Mouse (Mus musculus) midbrain, embryonic 15.5 days (tissue): Measurements from ENCODE around the gene Zfp26. TPM values are rescaled to one million over a fixed set of nuclear protein-coding genes. Genes with fewer than 3 reads are reported as not detected.

Experiments
- ATAC-seq: fragments of 200-750 bp; cut with Nextera tagmentation; replicated peaks from 2 replicates; pipeline ENCODE4 v1.8.0; 2017; ENCODE audit warnings: moderate TSS enrichment
- H3K27ac ChIP-seq: fragments of 300-500 bp; sonication (generic); 2 replicates; pipeline ENCODE4 v1.5.1; 2015; ENCODE audit warnings: mild to moderate bottlenecking, inconsistent platforms
- H3K27me3 ChIP-seq: fragments of 300-500 bp; sonication (generic); replicated peaks from 2 replicates; pipeline ENCODE4 v1.6.1; 2015; ENCODE audit warnings: inconsistent platforms
- H3K36me3 ChIP-seq: fragments of 300-500 bp; sonication (generic); replicated peaks from 2 replicates; pipeline ENCODE4 v1.6.1; 2015; ENCODE audit warnings: inconsistent platforms
- H3K4me1 ChIP-seq: fragments of 300-500 bp; sonication (generic); 2 replicates; pipeline ENCODE4 v1.6.1; 2015; ENCODE audit warnings: inconsistent platforms
- H3K4me2 ChIP-seq: fragments of 300-500 bp; sonication (generic); 2 replicates; pipeline ENCODE4 v1.6.1; 2015; ENCODE audit warnings: inconsistent platforms, mild to moderate bottlenecking, moderate library complexity
- H3K4me3 ChIP-seq: fragments of 300-500 bp; sonication (generic); 2 replicates; pipeline ENCODE4 v1.5.1; 2015; ENCODE audit warnings: mild to moderate bottlenecking, inconsistent platforms
- H3K9ac ChIP-seq: fragments of 300-500 bp; sonication (generic); 2 replicates; pipeline ENCODE4 v1.6.1; 2015; ENCODE audit warnings: mild to moderate bottlenecking, inconsistent platforms
- H3K9me3 ChIP-seq: fragments of 300-500 bp; sonication (generic); 2 replicates; pipeline ENCODE4 v1.6.1; 2016; ENCODE audit warnings: inconsistent platforms
- WGBS: fragments of 180-500 bp; shearing (Covaris S2); methylation state at CpG from one replicate; pipeline ENCODE4 v1.1.7; 2015; ENCODE audit warnings: mixed read lengths; 5-methylcytosine and 5-hydroxymethylcytosine counted together
- polyA plus RNA-seq: library from polyadenylated mRNA; unstranded; fragments of >200 nt; fragmentation: Nextera tagmentation; extraction: Ambion mirVana; gene quantifications from 2 replicates; pipeline ENCODE4 v1.2.1, GENCODE M21; 2015

The Zfp26 gene
- polyA plus RNA-seq, 1 experiment from 2014 or later = 15.8 TPM

DNA sequence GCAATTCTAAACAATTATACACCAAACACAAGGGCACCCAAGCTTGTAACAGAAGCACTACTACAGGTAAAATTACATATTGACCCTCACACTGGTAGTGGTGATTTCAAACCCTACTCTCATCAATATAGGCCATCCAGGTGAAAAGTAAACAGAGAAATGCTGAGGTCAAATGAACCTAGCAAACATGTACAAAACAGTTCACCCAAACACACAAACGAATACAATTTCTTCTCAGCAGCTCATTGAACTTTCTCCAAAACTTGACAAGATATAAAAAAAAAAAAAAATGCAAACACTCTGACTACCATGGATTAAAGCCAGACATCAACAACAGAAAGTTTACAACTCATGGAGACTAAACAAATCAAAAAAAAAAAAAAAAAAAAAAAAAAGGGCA lies 8.5 kb downstream of the Zfp26 start:
- Histone ChIP-seq H3K4me3 (no peak overlapping the region), H3K27me3 (no peaks in the 10 kb centered on the region), H3K27ac (no peak overlapping the region), H3K4me1 (no peaks in the 10 kb centered on the region), H3K9ac (no peak overlapping the region), H3K4me2 (no peak overlapping the region), H3K9me3 (no peaks in the 10 kb centered on the region), H3K36me3 (peaks cover 14% of the 10 kb centered on the region; the same call in 1 of the 2 replicates)
- 100% methylated on average over 1 of the region's 1 CpGs for WGBS
- ATAC-seq = no peak

DNA sequence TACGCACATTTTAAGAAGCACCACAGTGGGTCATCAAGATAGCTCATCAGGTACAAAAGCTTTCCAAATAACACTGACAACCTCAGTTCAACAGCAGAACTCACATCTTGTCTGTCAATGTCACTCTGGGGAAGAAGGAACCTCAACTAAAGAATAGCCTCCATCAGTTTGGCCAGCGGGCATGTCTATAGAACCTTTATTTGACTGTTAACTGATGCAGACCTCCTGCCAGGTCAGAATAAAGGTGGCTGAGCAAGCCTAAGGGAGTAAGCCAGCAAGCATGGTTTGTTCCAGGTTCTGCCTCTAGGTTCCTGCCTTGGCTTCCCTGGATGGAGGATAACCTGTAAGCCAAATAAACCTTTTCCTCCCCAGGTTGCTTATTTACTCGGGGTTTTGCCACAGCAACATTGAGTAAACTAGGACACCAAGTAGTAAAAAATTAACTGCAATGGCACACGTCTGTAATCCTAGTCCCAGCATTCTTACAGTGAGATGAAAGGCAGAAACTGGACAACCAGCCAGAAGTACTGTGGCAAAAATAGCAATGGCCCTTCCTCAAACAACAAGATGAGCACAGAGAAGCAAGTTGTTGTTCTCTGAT lies 16.7 kb downstream of the Zfp26 start:
- H3K4me3 ChIP-seq = no peak overlapping the region
- WGBS = 90% methylated on average over 4 of the region's 4 CpGs
- no peaks in the 10 kb centered on the region for H3K27me3 ChIP-seq
- no peak overlapping the region for H3K4me2 ChIP-seq
- no peak overlapping the region for H3K9ac ChIP-seq
- no peaks in the 10 kb centered on the region for H3K9me3 ChIP-seq
- H3K27ac ChIP-seq = no peak overlapping the region
- H3K4me1 ChIP-seq = no peaks in the 10 kb centered on the region
- H3K36me3 ChIP-seq = peaks cover 58% of the 10 kb centered on the region
- no peak for ATAC-seq

DNA sequence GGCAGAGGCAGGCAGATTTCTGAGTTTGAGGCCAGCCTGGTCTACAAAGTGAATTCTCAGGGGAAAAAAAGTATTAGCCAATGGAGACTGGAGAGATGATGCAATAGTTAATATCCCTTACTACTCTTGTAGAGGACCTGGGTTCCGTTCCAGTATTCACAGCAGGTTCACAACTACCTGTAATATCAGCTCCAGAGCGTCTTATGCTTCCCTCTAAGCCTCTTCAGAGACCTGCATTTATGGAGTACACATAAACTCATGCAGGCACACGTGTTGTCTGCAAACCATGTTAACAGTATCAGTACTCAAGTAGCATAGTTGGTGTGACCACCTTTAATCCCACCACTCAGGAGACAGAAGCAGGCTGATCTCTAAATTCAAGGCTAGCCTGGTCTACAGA lies 30.0 kb downstream of the Zfp26 start:
- no peak for ATAC-seq
- no peak overlapping the region for H3K27ac ChIP-seq
- no peak overlapping the region for H3K4me3 ChIP-seq
- H3K9ac ChIP-seq = no peak overlapping the region
- H3K4me2 ChIP-seq = no peak overlapping the region
- no peaks in the 10 kb centered on the region for H3K9me3 ChIP-seq
- H3K36me3 ChIP-seq = 0 out of 2 replicates have a peak, but pooled peaks cover 4% of the 10 kb centered on the region
- H3K4me1 ChIP-seq = no peaks in the 10 kb centered on the region
- no peaks in the 10 kb centered on the region for H3K27me3 ChIP-seq
- WGBS = 93% methylated on average over 3 of the region's 3 CpGs

DNA sequence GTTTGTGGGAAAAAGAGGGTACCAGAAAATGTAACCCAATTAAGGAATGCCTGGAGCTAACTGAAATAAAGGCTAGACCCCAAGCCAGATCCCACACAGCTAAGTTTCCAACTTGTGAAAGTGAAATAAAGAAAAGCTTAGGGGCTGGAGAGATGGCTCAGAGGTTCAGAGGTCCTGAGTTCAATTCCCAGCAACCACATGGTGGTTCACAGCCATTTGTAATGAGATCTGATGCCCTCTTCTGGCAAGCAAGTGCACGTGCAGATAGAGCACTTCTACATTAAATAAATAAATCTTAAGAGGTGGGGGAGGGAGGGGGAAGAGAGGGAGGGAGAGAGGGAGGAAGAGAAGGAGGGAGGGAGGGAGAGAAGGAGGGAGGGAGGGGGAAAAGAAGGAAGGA lies 48.5 kb downstream of the Zfp26 start:
- H3K27me3 ChIP-seq = no peaks in the 10 kb centered on the region
- ATAC-seq = no peak
- no peak overlapping the region for H3K4me3 ChIP-seq
- H3K27ac ChIP-seq = no peak overlapping the region
- no peak overlapping the region for H3K9ac ChIP-seq
- WGBS = 30% methylated on average over 1 of the region's 1 CpGs
- H3K4me2 ChIP-seq = no peak overlapping the region
- H3K9me3 ChIP-seq = no peaks in the 10 kb centered on the region
- H3K4me1 ChIP-seq = no peaks in the 10 kb centered on the region
- no peaks in the 10 kb centered on the region for H3K36me3 ChIP-seq

DNA sequence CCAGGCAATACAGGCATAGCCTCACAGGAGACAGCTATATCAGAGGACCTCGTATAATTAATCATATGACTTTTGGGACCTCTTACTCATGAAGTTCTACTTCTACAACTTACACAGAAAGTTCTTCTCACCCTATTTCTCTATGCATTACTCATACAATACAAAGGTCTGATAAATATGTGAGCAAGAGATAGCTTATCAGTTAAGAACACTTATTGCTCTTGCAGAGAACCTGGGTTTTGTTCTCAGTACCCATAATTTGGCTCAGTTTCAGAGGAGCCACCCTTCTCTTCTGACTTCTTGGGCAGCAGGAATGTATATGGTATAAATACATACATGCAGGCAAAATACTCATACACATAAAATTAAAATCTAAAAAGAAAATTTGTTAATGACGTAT lies 50.6 kb downstream of the Zfp26 start:
- no peaks in the 10 kb centered on the region for H3K36me3 ChIP-seq
- no peaks in the 10 kb centered on the region for H3K27me3 ChIP-seq
- H3K27ac ChIP-seq = no peak overlapping the region
- no peaks in the 10 kb centered on the region for H3K4me1 ChIP-seq
- no peak for ATAC-seq
- WGBS = 84% methylated on average over 2 of the region's 2 CpGs
- H3K9me3 ChIP-seq = no peaks in the 10 kb centered on the region
- no peak overlapping the region for H3K4me3 ChIP-seq
- H3K9ac ChIP-seq = no peak overlapping the region
- H3K4me2 ChIP-seq = no peak overlapping the region

DNA sequence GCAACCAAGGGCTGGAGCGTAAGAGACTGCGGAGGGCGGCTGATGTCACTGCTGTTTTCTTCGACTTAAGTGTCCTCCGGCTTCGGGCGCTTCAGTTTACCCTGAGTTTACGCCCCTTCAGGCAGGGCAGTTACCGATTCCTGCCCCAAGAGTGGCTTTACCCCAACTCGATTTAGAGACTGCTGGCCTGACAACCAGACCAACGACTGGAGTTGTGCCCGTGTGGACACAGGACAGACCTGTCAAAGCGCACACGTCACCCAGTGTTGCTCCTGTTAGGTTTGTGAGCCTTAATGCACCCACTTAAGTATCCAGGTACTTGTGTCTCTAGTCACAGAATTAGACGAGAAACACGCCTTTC lies 74.6 kb downstream of the Zfp26 start:
- Histone ChIP-seq H3K4me3 (peak overlapping the region; percentile 75), H3K27ac (peak overlapping the region; percentile 85), H3K36me3 (no peaks in the 10 kb centered on the region), H3K27me3 (no peaks in the 10 kb centered on the region), H3K4me2 (peak overlapping the region; percentile 85), H3K9ac (peak overlapping the region; percentile 86), H3K4me1 (peaks cover 14% of the 10 kb centered on the region), H3K9me3 (no peaks in the 10 kb centered on the region; the same call in 1 of the 2 replicates)
- 20% methylated on average over 16 of the region's 16 CpGs for WGBS
- ATAC-seq = peak; percentile 81; the same call in 1 of the 2 replicates

DNA sequence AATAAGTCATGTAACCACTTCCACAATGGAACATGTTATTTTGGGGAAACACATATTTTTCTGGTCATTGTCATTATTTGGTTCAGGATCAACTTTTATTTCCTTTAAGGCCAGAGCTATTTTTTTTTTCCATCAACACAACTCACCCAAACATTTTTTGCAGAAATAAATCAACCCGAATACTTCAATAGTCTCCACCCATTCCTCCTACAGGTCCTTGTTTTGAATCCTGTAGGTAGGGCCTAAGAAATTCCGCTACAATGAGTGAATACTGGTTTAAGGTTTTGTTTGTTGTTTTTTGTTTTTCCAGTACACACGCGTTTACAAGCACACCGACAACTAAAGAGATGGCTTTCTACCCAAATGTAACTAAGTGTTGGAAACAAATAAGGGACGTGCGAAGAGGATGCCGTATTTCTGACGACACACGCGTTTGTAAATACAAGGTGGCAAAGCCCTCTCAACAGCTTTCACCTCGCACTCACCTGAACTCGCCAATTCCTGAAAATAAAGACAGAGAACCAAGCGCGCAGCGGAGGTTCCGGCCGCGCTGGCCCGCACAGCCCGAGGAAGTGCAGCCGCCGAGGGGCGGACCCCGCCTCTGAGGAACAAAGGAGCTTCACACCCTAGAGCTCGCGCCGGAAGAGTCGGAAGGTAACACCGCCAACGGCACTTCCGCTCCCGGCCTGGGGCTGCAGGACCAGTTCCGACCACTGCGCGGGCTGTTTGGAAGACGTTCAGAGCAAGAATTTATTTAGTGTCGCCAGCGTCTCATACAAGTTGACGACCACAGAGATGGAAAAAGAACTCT lies 75.2 kb downstream of the Zfp26 start, which contains the start of gene Zfp560:
TSS of gene Zfp560 (minus strand) at position 646 of the 811 bp plus-strand sequence.
- Histone ChIP-seq H3K4me2 (peak within 1 kb of the TSS; percentile 85), H3K27me3 (no peaks in the 10 kb centered on the region), H3K9me3 (no peaks in the 10 kb centered on the region; the same call in 1 of the 2 replicates), H3K27ac (peak within 1 kb of the TSS; percentile 85), H3K36me3 (no peaks in the 10 kb centered on the region), H3K4me1 (peaks cover 14% of the 10 kb centered on the region), H3K4me3 (peak within 1 kb of the TSS; percentile 75), H3K9ac (peak within 1 kb of the TSS; percentile 86)
- WGBS = 5% methylated on average over 40 of the region's 40 CpGs
- ATAC-seq = peak; percentile 99

DNA sequence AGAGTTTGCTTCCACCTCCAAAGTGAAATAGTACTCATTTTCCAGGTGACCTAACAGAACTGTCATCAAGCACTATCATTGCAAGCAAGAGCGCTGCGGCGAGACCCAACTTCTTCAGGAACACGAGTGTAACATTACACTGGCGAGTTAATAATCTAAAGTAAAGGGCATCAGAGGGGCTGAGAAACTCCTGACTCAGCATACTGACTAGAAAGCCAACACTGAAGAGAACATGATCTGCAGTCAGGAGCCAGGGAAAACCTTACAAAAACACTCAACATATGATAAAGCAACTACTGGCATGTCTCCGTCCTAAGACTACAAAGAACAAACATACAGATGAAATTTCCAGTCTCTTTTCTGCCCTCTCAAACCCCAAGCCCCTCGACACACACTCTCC lies 76.3 kb downstream of the Zfp26 start:
- H3K4me3 ChIP-seq = peak overlapping the region; percentile 75
- no peaks in the 10 kb centered on the region for H3K36me3 ChIP-seq
- 95% methylated on average over 7 of the region's 7 CpGs for WGBS
- H3K4me2 ChIP-seq = peak overlapping the region; percentile 85
- no peak overlapping the region for H3K27ac ChIP-seq
- peaks cover 14% of the 10 kb centered on the region for H3K4me1 ChIP-seq
- no peaks in the 10 kb centered on the region; the same call in 1 of the 2 replicates for H3K9me3 ChIP-seq
- peak overlapping the region; percentile 86 for H3K9ac ChIP-seq
- H3K27me3 ChIP-seq = no peaks in the 10 kb centered on the region
- no peak for ATAC-seq

Other genes starting within 250 kb of the Zfp26 start
- gene Olfr871, start 248.0 kb downstream of the Zfp26 start, polyA plus RNA-seq = not detected in 2 replicates
- not detected in 2 replicates for gene Olfr872, start 223.0 kb downstream of the Zfp26 start, polyA plus RNA-seq
- not detected in 2 replicates for gene Olfr39, start 177.8 kb downstream of the Zfp26 start, polyA plus RNA-seq
- gene Olfr873, start 161.6 kb downstream of the Zfp26 start, polyA plus RNA-seq = not detected in 2 replicates
- gene Olfr18, start 124.1 kb downstream of the Zfp26 start, polyA plus RNA-seq = 0.11 and 0.19 TPM in 2 replicates
- gene Zfp560, start 75.0 kb downstream of the Zfp26 start, polyA plus RNA-seq = 33.4 and 39.4 TPM in 2 replicates
- 30.7 and 31.0 TPM in 2 replicates for gene Zfp426, start 32.6 kb upstream of the Zfp26 start, polyA plus RNA-seq
- gene Zfp266, start 61.3 kb upstream of the Zfp26 start, polyA plus RNA-seq = 117 and 124 TPM in 2 replicates
- 49.1 and 60.5 TPM in 2 replicates for gene Zfp846, start 121.1 kb upstream of the Zfp26 start, polyA plus RNA-seq
- 411 and 447 TPM in 2 replicates for gene Ubl5, start 182.7 kb upstream of the Zfp26 start, polyA plus RNA-seq
- 16.0 and 17.8 TPM in 2 replicates for gene Fbxl12, start 184.6 kb upstream of the Zfp26 start, polyA plus RNA-seq
- 65.0 and 68.4 TPM in 2 replicates for gene Pin1, start 191.9 kb upstream of the Zfp26 start, polyA plus RNA-seq